In genomic region chr4:130009043-130009442, GRCm38 (mm10) we compare ENCODE assay signal across 13 mouse cellular contexts. TPM values are rescaled to one million over a fixed set of nuclear protein-coding genes. Genes with fewer than 3 reads are reported as not detected.
"Had no signal": no experiment of that assay in that cellular context is flagged by ENCODE, and none has a peak within 500 bp of the region (broad histone marks: within the 10 kb centered on the region; RNA-seq: fewer than 3 reads in every experiment).

No protein-coding gene starts in this region.

- DNase-seq: kidney, postnatal 14 days; layer of hippocampus, postnatal 36 days; left cerebral cortex, postnatal 4 days; lung, adult 18-20 months; right cerebral cortex, postnatal 14 days; thymus, adult 18-20 months; thymus, postnatal 14 days had no signal

- H3K4me3 ChIP-seq: kidney, embryonic 15.5 days; limb, embryonic 13.5 days; midbrain, embryonic 13.5 days had no signal

- ATAC-seq: midbrain, embryonic 13.5 days had no signal

- H3K27ac ChIP-seq: kidney, embryonic 15.5 days; limb, embryonic 13.5 days; liver, embryonic 14.5 days; midbrain, embryonic 13.5 days had no signal

RNA-seq across cellular contexts. Expression of gene Adgrb2, which starts 24.4 kb away (rescaled TPM):
- total RNA-seq: liver, adult 2 months; megakaryocyte progenitor cell, adult 5-6 weeks had no signal
